8 mouse cellular contexts compared by ENCODE assay signal in the genomic region with DNA sequence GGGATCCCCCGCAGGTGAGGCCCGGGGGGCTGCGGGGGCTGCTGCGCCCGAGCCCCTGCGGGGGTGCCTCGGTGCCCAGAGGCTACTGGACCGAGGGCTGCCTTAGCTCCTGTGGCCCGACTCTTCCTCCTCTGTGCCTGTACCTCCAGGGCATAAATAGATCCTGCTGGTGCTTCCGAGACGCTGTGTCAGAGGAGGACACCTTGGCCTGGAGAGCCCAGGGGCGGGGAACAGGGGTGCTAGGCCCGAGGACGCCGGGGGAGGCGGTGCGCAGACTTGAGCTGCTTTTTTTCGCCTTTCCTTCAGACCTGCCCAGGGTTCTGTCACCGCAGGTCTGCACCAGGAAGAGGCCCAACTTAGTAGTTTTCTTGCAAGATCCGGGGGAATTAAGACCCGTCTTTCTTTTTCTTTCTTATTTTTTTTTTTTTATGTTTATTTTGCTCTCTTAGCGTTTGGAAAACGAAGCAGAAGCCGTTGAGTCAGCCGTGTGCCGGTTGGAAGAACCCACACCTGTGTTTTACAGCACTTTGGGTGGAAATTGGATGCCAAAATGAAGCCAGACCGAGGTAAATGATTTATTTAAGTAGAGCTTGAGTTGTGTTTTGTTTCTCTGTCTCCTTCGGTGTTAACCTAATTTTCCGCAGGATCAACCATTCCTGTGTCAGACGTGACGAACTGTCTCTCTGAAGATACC. TPM values are rescaled to one million over a fixed set of nuclear protein-coding genes. Genes with fewer than 3 reads are reported as not detected.
DNase-seq lines count a peak whose midpoint lies in the region; ATAC-seq and TF ChIP-seq lines count a peak whose summit lies in the region.

No protein-coding gene starts in this region.

- H3K4me2 ChIP-seq in forebrain, embryonic 16.5 days (ENCODE audit: low read length): peak overlapping the region; percentile 72

- 6% methylated on average over 31 of the region's 31 CpGs for WGBS in forebrain, embryonic 16.5 days
- WGBS in macrophage (ENCODE audit: missing documents): 9% methylated on average over 30 of the region's 31 CpGs

- DNase-seq in G1E (ENCODE audit: low spot score): peak; percentile 21
- peak; percentile 71 for DNase-seq in brain, embryonic 14.5 days (ENCODE audit: low read depth)
- peak; percentile 45 for DNase-seq in heart, postnatal 25 days (ENCODE audit: low spot score)
- DNase-seq in left cerebral cortex, adult 2 months (ENCODE audit: extremely low spot score in 1 of 2, low spot score in 2 of 2): peak; percentile 47 to 55
- peak; percentile 46 for DNase-seq in right cerebral cortex, postnatal 14 days
- peak; percentile 62 to 78 for DNase-seq in urinary bladder, postnatal 36 days (ENCODE audit: low spot score in 2 of 2)

- H3K79me2 ChIP-seq in macrophage (ENCODE audit: inconsistent target): no peaks in the 10 kb centered on the region

- no peak for TF ChIP-seq POLR2A in brain, embryonic 14.5 days (IDR thresholded peaks at IDR 0.05; ENCODE audit: borderline replicate concordance, extremely low read depth, insufficient read depth, insufficient read length, poor library complexity, severe bottlenecking)

- intact Hi-C loops in heart, postnatal 25 days (cut with DNase I): loop anchor here (2.0 to 5.0 kb wide), 4 partner anchors 21 to 84 kb away; a partner anchor contains a TSS
- intact Hi-C loops in left cerebral cortex, adult 2 months (cut with DNase I): loop anchor here (2.0 to 5.0 kb wide), 2 partner anchors 23 to 84 kb away; a partner anchor contains a TSS

- H3K36me3 ChIP-seq in G1E (replicated peaks) (no peaks in the 10 kb centered on the region), macrophage (ENCODE audit: inconsistent target) (peaks cover 9% of the 10 kb centered on the region; the same call in 1 of the 2 replicates)
- H3K36me3 ChIP-seq in forebrain, embryonic 16.5 days (ENCODE audit: control insufficient read depth, insufficient read depth): 0 out of 2 replicates have a peak, but pooled peaks cover 2% of the 10 kb centered on the region

- peak overlapping the region; percentile 93 for H3K27ac ChIP-seq in forebrain, embryonic 16.5 days (ENCODE audit: low read length)
- peak overlapping the region; percentile 93 for H3K27ac ChIP-seq in left cerebral cortex, adult 2 months
- H3K27ac ChIP-seq in macrophage: peak overlapping the region; percentile 63

- no peaks in the 10 kb centered on the region for H3K27me3 ChIP-seq in G1E (ENCODE audit: insufficient read depth, low read length)
- H3K27me3 ChIP-seq in forebrain, embryonic 16.5 days (replicated peaks; ENCODE audit: control insufficient read depth, insufficient read depth, low read length): no peaks in the 10 kb centered on the region

- peaks cover 4% of the 10 kb centered on the region; the same call in 1 of the 2 replicates for H3K4me1 ChIP-seq in G1E (ENCODE audit: insufficient read depth, low read depth, low read length)
- peaks cover 16% of the 10 kb centered on the region for H3K4me1 ChIP-seq in forebrain, embryonic 16.5 days (replicated peaks; ENCODE audit: control insufficient read depth, insufficient read depth, low read length)

- peak overlapping the region; percentile 93 for H3K9ac ChIP-seq in forebrain, embryonic 16.5 days (replicated peaks; ENCODE audit: low read depth, low read length)

- no peak for TF ChIP-seq CTCF in G1E (IDR thresholded peaks at IDR 0.05; ENCODE audit: low read depth, low read length)
- TF ChIP-seq CTCF in brain, embryonic 14.5 days (IDR thresholded peaks at IDR 0.05; ENCODE audit: borderline replicate concordance, extremely low read depth, insufficient read depth, insufficient read length): no peak
- TF ChIP-seq CTCF in left cerebral cortex, adult 2 months (IDR thresholded peaks at IDR 0.05): peak; percentile 26

- ATAC-seq in G1E (ENCODE audit: extremely low read depth, insufficient number of reproducible peaks, low FRiP score, poor library complexity, severe bottlenecking): peak; percentile 66
- ATAC-seq in forebrain, embryonic 16.5 days: peak; percentile 51; the same call in 1 of the 2 replicates

- peak overlapping the region; percentile 76 for H3K4me3 ChIP-seq in G1E (ENCODE audit: low read depth, low read length)
- H3K4me3 ChIP-seq in forebrain, embryonic 16.5 days (replicated peaks; ENCODE audit: low read length): peak overlapping the region; percentile 84
- peak overlapping the region; percentile 73 for H3K4me3 ChIP-seq in left cerebral cortex, adult 2 months
- H3K4me3 ChIP-seq in macrophage (ENCODE audit: inconsistent target): peak overlapping the region; percentile 57

- peaks cover 7% of the 10 kb centered on the region for H3K9me3 ChIP-seq in G1E (replicated peaks)
- no peaks in the 10 kb centered on the region for H3K9me3 ChIP-seq in forebrain, embryonic 16.5 days (ENCODE audit: control insufficient read depth, low read length)

RNA-seq across cellular contexts. Expression of a gene that starts 0.7 kb away (rescaled TPM):
- 0.90 and 3.9 TPM in 2 replicates for total RNA-seq in G1E (2014; fragmentation: Nextera tagmentation)
- total RNA-seq in G1E (2017): 1.9 and 2.8 TPM in 2 replicates
- 0.65 and 1.2 TPM in 2 replicates for polyA plus RNA-seq in G1E (2012)
- 21.5 and 25.4 TPM in 2 replicates for polyA plus RNA-seq in brain, embryonic 14.5 days (2012; rRNA removed)
- 30.1 and 32.0 TPM in 2 replicates for polyA plus RNA-seq in forebrain, embryonic 16.5 days (2015; fragmentation: Nextera tagmentation; extraction: Ambion mirVana)
- total RNA-seq in heart, postnatal 25 days (2021): 10 to 100 TPM; 25.2 to 28.8 TPM
- 10 to 100 TPM; 35.3 to 37.5 TPM for total RNA-seq in left cerebral cortex, adult 2 months (2021)
- total RNA-seq in macrophage (2018; cell fraction: chromatin; rRNA removed): 100 to 1,000 TPM in 6 of 26 experiments, 10 to 100 TPM in 13, 1 to 10 TPM in 7; 2.4 to 192 (median 33.0) TPM
- total RNA-seq in macrophage (2018; cell fraction: cytosol; rRNA removed): 10 to 100 TPM in 11 of 26 experiments, 1 to 10 TPM in 14, under 1 TPM in 1; 0.53 to 21.8 (median 4.6) TPM
- 100 to 1,000 TPM in 2 of 26 experiments, 10 to 100 TPM in 15, 1 to 10 TPM in 9; 1.1 to 132 (median 11.2) TPM for total RNA-seq in macrophage (2018; cell fraction: nucleus; rRNA removed)
- polyA plus RNA-seq in macrophage (2018): 2.3 to 14.6 TPM (median 12.4 TPM) in 3 replicates

Comparison
In these comparisons a context has a peak if more than half of its experiments do, and no peak if none do; other contexts are left out.
1. Peak in every context shown above with its lines: DNase-seq, ATAC-seq, H3K4me3 ChIP-seq and H3K27ac ChIP-seq.
2. DNase-seq: peak in every context shown above with its lines; median percentile 71 in brain, embryonic 14.5 days; 70 in urinary bladder, postnatal 36 days; 51 in left cerebral cortex, adult 2 months; 46 in right cerebral cortex, postnatal 14 days; 45 in heart, postnatal 25 days; 21 in G1E.